Mouse (Mus musculus) kidney, adult 8-10 months (tissue): ENCODE measurements around the gene Vps35l.

Experiments
- DNase-seq, 2 experiments: peaks; one replicate each; pipeline ENCODE4 v3.0.0; 2022

Gene Vps35l

GRCm38 (mm10) chr7:118889046-118889680 is 149.1 kb downstream of the Vps35l start:
- no peak for DNase-seq
